Mouse (Mus musculus): ENCODE results near the gene Eid3.

- TF ChIP-seq CTCF (IDR thresholded peaks at IDR 0.05; ENCODE audit: low read depth, low read length) = no peak
- TF ChIP-seq POLR2AphosphoS5 (IDR thresholded peaks at IDR 0.05; ENCODE audit: insufficient replicate concordance, low read depth, low read length) = no peak
Observed at GRCm38 (mm10) chr10:82826516-82826915, 39.9 kb upstream of the Eid3 start.

All from G1E (cell line).